Mouse (Mus musculus) frontal cortex, postnatal 10 days (tissue): ENCODE data around the gene Rptor.
"Not testable (repeated sequence)": the region's sequence is repeated elsewhere in the genome, so short reads cannot be mapped to it uniquely, and the experiment has no call there.

ENCODE experiments used
- DNase-seq, 2 experiments: peaks; one replicate each; pipeline ENCODE4 v3.0.0; 2022; ENCODE audit warnings: low spot score in 2 of 2, mixed read lengths in 1 of 2

Rptor gene

DNA sequence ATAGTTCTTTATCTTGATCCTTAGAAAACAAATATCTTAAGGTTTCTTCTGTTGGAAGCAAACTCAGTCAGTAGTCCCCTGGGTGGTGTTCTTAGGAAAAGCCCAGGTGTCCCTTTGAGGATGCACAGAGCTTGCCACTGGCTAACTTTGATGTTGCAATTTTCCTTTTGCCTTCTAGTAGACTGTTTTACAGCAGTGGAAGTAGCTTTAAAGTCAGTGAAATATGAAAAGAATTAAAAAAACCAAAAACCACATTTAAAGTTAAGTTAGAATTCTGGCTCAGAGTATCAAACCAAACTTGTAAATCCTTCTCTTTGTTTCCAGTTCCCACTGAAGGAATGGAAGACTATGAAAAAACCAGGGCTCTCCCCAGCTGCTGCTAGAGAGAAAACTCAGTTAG lies 47.8 kb downstream of the Rptor start:
- no peak for DNase-seq

DNA sequence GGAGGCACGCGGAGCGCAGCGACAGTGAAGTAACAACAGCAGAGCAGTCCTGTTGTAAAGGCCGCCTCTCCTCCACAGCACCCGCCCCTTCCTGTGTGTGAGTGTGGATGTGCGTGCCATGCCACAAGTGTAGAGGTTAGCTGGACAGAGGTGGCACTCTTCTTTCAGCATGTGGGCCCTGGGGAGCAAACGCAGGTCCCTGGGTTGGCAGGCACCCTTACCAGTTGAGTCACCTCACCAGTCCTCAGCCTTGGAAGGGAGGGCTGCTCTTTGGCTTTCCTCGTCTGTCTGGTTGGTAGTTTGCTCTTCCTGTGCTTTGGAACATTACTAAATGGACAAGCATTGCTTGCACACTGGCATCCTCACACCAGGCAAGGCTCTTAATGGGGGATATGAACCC lies 50.6 kb downstream of the Rptor start:
- DNase-seq = no peak

DNA sequence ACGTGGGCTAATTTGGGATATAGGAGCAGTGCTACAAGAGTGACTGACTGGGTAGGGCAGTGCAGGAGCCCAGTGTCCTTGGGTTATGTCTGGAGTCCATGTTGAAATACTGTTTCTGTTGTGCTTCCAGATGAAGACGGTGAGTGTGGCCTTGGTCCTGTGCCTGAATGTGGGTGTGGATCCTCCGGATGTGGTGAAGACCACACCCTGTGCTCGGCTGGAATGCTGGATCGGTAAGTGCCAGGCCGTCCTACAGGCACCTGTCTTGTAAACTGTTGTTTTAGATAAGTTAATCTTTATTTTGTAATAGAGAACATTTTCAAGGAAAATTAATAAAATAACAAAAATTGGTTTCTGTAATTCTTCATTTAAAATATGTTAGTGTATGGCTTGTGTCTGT lies 54.8 kb downstream of the Rptor start:
- DNase-seq = no peak

DNA sequence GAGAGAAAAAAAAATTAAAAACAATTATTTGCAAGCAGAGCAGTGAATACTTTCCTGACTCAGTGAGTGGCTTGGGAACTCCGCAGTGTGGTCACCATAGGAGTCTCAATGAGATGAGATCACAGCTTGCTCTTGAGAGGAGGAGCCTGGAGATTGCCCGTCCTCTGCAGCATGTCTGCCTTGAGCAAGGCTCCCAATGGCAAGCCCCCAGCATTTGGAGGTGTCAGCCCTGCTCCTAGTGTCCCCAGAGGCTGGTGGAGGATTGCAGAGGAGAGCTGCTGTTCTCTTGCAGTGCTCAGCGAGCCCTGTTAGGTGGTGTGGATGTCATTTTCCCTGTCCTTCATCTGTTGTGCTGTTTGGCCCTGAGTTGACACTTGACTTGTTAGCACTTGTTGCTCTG lies 56.6 kb downstream of the Rptor start:
- DNase-seq = no peak

DNA sequence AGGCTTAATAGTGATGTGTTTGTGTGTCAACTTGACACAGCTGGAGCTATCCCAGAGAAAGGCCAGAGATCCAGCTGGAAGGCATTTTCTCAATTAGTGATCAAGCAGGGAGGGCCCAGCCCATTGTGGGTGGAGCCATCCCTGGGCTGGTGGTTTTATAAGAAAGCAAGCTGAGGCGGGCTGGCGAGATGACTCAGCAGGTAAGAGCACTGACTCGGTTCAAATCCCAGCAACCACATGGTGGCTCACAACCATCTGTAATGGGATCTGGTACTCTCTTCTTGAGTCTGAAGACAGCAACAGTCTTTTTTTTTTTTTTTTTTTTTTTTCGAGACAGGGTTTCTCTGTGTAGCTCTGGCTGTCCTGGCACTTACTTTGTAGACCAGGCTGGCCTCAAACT lies 58.8 kb downstream of the Rptor start:
- DNase-seq = not testable (repeated sequence)

DNA sequence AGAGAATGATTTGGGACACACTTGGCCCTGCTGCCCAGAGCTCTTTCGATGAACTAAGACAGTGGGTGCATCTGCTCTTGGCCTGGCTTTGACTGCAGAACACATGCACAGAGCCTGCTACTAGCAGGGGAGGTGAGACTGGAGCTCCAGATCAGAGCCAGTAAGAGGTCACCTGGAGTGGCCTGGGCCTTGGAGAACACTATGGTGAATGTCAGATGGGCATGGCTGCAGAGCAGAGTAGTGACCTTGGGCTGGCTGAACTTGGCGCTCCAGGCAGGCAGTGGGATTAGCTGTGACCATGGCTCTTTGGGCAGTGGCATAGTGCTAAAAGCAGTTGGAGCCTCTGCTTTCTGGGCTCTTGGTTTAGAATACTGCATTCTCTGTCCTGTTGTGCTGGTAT lies 61.2 kb downstream of the Rptor start:
- no peak for DNase-seq

DNA sequence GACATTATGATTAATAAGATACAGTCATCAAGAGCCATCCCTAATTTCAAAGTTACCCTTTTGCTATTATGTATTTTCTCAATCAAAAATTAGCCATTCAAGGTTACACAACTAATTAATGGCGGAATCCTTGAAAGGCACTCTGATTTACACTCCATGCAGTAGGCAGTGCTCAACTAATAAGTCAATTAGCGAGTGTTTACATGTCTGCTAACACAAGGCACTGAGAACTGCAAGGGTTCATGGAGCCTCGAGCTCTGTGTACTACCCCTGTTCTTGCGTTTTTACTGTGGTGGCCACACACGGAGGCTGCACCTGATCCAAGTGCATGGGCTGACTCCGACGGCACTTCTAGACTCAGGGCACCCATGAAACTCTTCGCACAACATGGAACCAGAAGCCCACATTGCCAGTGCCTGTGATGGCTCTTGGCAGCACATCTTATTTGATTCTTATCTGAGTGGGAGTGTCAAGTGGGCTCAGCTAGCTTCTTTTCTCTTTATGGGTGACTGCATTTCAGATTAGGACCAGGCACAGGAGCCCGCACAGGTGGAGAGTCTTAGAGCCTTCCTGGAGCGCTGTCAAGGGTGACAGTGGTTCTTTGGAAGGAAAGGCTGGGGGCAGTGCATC lies 62.1 kb downstream of the Rptor start:
- no peak for DNase-seq

DNA sequence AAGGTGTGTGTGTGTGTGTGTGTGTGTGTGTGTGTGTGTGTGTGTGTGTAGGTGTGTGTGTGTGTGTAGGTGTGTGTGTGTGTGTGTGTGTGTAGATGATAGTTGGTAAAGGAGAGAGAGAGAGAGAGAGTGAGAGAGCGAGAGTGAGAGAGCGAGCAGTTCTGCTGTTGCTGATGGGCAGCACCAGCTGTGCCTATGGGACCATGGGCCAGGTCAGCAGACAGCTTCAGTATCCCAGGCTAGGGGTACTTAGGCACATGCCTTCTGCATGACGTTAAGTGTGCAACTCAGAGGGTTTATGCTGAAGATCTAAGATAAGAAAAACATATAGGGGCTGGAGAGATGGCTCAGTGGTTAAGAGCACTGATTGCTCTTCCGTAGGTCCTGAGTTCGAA lies 62.6 kb downstream of the Rptor start:
- DNase-seq = no peak

DNA sequence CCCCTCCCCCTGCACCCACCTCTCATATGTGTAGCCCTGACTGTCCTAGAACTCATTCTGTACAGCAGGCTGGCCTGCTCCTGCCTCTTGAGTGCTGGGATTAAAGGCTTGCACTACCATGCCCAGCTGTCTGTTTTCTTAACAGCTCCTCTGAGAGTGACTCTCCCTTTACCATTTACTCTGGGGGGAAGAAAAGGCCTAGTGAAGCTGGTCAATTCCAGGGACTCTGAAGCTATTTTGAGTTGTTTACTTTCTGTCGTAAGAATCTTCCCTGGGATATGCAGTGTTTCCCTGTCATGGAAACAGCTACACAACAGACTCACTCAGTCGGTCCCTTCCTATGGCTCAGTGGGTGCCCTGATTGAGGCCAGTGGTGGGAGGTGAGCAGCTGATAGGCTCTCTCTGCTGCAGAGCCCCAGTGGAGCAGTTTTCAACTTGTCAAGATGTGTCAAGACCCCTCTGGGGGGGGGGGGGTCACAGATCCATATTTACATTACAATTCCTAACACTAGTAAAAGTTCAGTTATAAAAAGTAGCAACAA lies 63.9 kb downstream of the Rptor start:
- no peak for DNase-seq

DNA sequence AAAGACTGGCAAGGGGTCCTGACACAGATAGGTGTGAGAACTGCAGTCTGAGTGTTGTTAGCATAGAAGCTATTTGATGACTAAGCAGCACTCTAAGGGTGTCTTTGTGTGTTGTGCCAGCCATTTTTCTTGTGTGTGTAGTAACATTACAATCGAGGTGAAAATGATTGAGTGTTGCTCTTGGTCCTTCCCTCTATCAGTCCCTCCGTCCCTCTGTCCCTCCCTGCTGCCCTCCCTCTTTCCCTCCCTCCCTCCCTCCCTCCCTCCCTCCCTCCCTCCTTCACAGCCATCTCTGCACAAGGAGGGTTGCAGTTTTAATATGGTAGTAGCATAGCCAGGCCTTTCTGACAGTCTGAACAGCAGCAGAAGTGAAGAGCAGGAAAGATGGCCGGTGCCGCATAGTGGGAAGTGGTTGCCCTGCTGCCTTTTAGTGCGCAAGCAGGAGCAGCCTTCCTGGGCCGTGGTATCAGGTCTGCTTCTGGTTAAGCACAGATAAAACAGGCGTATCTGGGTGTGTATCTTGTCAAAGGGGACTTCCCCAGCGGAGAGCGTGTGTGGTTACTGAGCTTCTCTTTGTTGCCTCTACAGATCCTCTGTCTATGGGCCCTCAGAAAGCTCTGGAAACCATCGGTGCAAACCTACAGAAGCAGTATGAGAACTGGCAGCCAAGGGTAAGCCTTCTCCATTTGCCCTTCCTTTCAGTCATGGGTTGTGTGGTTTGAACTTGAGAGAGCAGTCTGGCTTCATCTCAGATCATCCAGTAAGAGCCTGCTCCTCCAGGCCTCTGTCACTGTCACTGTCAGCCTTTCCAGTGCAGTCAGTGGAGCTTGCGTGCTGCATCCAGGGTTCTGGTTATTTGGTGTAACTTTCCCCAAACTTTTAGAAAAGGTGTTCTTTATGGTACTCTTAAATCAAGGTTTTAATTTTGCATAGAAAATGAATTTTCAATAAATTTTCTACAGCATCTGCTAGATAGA lies 68.3 kb downstream of the Rptor start:
- no peak for DNase-seq

DNA sequence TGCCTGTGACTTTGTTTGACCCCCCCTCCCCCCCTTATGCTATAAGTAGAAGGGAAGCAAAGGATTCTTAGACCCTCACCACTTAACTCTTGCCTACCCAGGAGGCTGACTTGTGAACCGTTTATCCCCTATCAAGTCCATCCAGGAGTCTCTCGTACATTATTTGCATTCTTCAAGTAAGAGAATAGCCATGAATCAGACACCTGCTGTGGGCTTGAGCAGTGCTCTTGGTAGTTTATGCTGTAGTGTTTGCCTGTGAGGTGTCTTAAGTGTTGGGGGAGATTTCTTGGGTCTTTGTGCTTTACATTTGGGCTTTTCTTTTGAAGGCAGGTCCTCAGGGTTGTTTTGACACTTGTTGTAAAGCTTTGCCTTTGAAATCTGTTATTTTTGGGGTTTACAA lies 69.3 kb downstream of the Rptor start:
- no peak for DNase-seq

DNA sequence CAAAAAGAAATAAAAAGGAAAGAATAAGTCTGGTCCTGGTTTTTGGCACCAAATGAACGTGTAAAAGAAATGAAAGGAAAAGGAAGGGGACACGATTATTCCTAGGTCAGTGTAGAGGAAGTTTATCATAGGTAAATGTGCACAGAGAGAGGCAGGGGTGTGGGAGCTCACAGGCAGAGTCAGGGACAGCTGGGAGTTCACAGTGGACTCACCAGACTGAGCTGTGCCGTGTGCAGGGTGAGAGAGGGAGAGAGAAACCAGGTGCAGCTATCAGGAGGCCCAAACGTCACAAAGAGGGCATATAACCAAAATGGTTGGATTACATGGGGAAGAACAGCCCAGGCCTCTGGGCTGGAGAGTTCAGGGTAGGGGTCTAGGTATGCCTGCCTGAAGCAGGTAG lies 70.1 kb downstream of the Rptor start:
- no peak for DNase-seq

DNA sequence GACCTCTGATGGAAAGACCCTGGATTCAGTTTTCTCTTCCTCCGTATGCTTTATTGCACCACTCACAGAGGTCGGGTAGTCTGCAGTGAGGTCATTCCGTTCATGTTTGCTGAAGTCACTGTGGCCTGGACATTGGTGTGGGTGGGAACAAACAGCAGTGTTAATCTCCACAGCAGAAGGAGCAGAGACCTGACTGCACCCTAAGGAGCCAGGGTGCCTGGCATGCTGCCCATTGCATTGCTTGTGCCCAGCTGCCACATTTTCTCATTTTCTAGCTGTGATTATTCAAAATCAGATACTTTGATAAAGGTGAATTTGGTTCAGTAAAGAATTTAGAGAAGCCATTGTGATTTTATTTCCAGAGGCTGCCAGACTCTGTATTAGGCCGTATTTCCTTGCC lies 72.1 kb downstream of the Rptor start:
- DNase-seq = no peak

DNA sequence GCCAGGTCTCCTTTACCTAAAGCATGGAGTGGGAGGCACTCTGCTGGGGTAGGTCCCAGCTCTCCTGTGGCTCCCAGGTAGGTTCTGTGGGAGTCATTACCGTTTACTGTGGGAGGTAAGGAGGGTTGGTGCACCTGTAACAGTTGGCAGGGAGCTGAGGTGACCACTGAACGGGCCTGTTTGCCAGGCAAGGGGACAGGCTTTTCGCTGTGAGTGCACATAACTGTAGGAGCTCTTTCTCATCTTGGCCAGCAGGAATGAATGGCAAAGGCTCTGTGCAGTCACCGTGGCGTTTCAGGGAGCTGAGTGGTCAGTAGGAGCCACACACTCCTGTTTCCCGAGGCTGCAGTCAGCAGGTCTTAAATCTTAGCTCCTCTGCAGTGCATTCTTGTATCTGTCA lies 72.8 kb downstream of the Rptor start:
- no peak for DNase-seq

DNA sequence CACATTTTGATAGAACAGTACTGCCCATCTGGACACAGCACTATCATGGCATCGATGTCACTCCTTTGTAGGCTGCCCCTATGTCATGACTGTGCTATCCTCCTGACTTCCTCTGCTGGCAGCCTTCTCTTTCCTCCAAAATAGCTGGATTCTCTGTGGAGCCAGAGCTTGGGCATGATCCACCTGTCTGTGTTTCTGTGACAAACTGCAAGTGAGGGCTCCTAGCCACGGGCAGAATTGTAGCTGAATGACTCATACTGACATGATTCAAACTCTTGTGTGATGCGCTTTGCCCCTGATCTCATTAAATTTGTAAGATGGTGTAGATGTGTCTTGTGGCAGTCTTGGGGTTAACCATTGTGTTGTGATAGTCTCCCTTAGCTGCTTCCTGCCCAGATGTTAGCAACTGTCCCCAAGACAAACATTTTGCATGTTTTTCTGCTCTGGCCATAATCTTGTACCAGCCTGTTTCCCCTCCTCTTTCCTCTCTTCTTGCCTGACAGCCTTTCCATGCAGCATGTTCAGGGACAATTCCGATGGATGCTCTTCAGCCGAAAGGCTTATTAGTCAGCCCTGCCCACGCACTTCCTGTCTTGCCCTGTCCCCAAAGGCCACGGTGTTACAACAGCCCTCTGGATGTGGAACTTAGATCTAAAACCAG lies 74.2 kb downstream of the Rptor start:
- no peak for DNase-seq

DNA sequence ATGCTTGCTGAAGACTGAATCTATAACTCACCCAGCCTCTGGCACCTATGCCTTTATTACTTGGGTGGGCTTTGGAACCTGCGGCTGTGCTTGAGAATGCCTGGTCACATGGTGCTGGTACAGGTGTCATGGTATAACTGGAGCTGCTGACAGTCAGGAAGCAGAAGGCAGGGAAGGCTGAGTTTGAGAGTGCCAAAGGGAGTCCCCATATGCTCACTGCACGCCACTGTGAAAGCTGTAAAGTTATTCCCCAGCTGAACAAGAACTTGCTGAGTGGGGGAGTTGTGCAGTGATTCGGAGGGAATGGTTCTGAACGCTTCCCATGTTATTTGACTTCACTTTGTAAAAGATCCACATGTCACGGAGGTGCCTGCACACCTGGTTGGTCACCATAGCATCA lies 75.7 kb downstream of the Rptor start:
- DNase-seq = peak in 1 of 2 experiments; percentile 28

DNA sequence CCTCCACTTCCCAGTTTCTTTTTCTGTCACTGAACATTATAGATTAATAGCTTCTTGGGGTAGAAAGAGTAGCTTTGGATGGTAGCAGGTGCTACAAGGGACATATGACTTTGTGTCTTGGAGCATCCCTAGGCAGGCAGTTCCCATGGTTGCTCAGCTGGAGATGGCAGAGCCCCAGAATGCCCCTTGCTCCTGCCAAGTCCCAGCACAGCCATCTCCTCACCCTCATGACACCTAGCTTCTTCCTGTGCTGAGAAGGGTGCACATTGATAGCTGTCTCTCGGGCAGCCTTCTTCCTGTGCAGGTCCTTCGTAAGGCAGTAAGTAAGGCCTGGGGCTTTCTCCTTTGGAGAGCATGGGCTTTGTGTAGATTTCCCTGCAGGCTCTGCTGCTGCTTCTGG lies 78.0 kb downstream of the Rptor start:
- DNase-seq = no peak

DNA sequence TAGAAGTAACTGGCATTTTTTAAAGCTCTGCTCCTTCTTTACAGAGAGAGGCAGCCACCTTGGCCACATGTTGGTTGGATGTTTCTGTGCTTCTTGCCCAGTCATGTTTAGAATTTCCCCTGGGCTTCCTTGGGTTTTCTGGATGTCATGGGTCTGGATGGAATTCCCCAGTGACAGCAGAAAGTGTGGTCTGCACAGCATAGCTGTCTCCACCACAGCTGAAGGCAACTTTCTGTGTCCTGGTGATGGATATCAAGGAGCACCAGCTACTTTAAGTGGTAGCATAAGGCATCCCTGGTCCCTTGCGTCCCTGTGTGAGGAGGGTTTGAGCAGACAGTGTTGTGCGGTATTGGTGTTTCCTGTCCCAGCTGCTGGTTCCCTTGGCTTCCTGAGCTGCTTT lies 79.6 kb downstream of the Rptor start:
- no peak for DNase-seq

DNA sequence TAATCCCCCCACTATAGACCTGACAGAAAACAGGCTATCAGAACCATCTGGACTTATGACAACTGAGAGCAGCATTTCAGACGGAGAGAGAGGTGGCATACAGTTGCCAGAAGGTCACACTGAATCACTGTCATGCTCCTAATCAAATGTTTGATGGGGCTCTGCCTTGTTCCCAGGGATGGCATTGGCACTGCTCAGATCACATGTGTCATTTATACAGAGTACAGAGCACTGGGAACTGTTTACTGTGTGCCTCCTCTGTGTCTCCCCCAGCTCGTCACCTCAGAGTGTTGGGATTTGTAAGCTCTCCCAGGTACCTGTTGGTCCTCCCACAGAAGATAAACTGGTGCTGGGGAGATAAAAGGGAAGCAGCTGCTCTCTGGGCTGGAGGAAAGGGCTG lies 81.1 kb downstream of the Rptor start:
- no peak for DNase-seq

DNA sequence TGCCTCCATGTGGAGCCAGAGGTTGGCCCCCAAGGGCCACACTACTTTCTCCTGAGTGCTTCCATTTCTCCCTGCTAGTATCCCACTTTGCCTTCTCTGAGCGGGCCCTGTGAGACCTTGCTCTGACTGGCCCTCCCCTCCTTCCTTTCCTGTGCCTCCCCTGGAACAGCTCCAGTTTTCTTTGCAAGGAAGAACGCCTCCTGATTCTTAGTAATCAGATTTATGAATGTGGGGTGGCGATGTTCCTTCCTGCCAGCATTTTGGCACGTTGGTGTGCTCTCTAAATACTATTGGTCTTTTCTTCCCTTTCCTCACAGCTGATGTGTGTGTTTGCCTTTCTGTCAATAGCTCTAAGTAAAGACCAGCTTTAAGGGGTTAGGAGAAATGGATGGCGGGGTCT lies 82.8 kb downstream of the Rptor start:
- no peak for DNase-seq

DNA sequence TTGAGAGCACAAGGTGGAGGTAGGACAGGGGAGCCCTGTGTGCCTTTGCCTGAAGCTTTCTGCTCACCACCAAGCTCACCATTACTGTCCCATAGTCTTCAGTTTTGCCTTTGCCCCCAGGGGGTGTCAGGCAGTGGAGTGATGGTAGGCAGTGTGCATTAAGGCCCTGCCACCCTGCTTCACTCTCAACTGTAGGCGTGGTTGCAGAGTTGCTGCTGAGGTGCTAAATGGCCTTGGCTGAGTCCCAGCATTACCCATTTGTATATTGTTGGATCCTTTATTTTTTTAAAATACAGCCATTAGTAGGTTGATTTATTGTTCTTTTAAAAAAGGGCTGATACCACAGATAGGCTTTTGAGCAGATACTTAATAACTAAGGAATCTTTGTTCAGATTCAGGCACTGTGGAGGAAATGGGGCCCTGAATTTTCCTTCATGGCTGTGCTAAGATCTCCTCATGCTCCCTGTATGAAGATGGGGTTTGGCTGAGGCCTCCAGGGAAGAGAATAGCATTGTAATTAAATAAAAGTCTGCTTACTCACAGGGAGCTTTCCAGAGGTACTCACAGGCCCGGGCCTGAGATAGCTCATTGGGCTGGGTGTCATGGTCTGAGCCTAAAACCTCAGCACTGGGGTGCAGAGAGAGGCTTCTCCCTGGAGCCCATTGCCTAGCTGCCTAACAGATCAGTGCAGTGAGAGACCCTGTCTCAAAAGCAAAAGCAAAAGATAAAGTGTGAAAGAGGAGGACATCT lies 83.4 kb downstream of the Rptor start:
- DNase-seq = no peak

DNA sequence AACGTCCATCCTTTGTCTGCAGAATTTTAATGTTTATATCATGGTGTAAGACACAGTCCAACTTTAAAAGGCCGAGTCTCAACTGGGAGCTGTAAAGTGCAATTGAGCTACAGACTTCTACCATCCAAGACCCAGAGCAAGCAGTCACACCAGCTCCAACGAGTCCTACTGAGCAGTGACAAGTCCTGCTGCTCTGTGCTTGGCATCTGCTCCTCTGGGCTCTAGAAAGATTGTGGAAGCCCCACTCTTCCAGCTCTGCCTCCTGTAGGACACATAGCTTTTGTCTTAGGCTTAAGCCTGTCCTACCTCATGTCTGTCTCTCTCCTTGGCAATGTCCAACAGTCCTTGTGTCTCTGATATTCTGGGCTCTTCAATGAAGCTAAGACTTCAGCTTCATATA lies 84.6 kb downstream of the Rptor start:
- DNase-seq = no peak
